Mouse (Mus musculus): ENCODE results near the gene Glra1.

DNA sequence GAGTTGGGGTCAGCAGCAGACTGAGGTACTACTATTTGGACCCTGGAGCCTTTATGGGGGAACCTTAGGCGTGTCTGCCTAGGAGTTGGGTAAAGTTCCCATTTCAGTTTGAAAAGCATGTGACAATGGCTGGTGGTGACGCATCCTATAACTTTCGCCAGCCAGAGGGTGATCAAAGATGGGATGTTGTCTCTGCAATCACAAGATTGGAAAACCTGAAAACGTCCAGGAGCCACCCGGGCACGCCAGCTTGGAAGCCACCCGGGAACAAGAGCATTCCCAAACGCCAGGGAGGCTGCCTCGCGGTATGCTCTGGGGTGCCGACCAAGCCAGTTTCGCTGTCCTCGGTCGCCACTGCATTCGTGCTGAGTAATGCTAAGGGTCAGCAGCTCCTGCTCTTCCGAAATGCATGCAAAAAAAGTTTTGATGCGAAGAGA, 139.4 kb downstream of the Glra1 start:
- no peak for TF ChIP-seq CTCF (IDR thresholded peaks at IDR 0.05; ENCODE audit: extremely low read depth, insufficient read length, insufficient replicate concordance, low read depth, low read length)
- no peak for TF ChIP-seq POLR2A (IDR thresholded peaks at IDR 0.05; ENCODE audit: low read depth, low read length)
